Mouse (Mus musculus) CH12.LX (cell line): ENCODE results near the gene Ankrd33.

Experiments
- CTCF ChIP-seq, 2 experiments: IDR thresholded peaks in 1 of 2; conservative IDR thresholded peaks in 1 of 2; 2 replicates each; pipeline ENCODE4 v1.5.1; 2011 to 2012; ENCODE audit warnings: low read depth in 2 of 2, low read length in 2 of 2, improper control_type of control experiment in 1 of 2, inconsistent platforms in 1 of 2, mild to moderate bottlenecking in 1 of 2, moderate library complexity in 1 of 2
- NELFE ChIP-seq: IDR thresholded peaks from 2 replicates; pipeline ENCODE4 v1.6.1; 2011; ENCODE audit warnings: low read depth, low read length, improper control_type of control experiment
- TCF12 ChIP-seq: IDR thresholded peaks from 2 replicates; pipeline ENCODE4 v1.6.1; 2014; ENCODE audit warnings: low read depth, mild to moderate bottlenecking, inconsistent platforms, low read length, improper control_type of control experiment
- ZKSCAN1 ChIP-seq: IDR thresholded peaks from 2 replicates; pipeline ENCODE4 v1.6.1; 2012; ENCODE audit warnings: low read depth, inconsistent platforms, low read length, improper control_type of control experiment, borderline replicate concordance
- ZNF384 ChIP-seq: IDR thresholded peaks from 2 replicates; pipeline ENCODE4 v1.6.1; 2012; ENCODE audit warnings: low read depth, low read length, improper control_type of control experiment, inconsistent platforms

DNA sequence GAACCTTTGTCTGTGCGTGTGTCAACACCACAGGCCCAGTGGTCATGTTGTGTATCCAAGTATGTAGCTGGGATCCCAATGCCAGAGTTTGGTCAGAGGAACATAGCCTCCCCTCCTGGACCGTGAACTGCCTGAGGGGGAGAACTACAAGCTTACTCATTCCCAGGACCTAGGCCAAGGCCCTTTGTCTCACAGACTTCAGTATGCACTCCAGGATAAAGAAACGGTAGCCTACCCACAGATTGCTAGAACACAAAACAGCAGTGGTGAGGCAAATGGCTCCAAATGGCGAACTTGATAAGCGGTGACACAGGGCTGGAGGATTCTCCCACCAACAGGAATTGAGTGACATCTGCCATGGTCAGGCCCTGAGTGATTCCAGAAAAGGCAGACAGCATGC lies 48.3 kb downstream of the Ankrd33 start:
- TF ChIP-seq CTCF (conservative IDR thresholded peaks at IDR 0.05 in 1 of 2, IDR thresholded peaks at IDR 0.05 in 1 of 2; ENCODE audit: low read depth in 2 of 2, low read length in 2 of 2) (no peak), NELFE (no peak), ZNF384 (no peak), TCF12 (no peak), ZKSCAN1 (no peak)
